Mouse (Mus musculus): ENCODE results near the gene Haus6.

GRCm38 (mm10) chr4:86622116-86622515 is 10.3 kb upstream of the Haus6 start:
- TF ChIP-seq CTCF (IDR thresholded peaks at IDR 0.05; ENCODE audit: low read depth, low read length): no peak
- no peak for TF ChIP-seq POLR2A (IDR thresholded peaks at IDR 0.05; ENCODE audit: extremely low read depth, insufficient read depth, low read length)
